Mouse (Mus musculus): ENCODE data around the gene Igsf8.

Igsf8 gene

GRCm38 (mm10) chr1:172347382-172347781, 85.9 kb downstream of the Igsf8 start:
- DNase-seq (ENCODE audit: low spot score), result no peak

DNA sequence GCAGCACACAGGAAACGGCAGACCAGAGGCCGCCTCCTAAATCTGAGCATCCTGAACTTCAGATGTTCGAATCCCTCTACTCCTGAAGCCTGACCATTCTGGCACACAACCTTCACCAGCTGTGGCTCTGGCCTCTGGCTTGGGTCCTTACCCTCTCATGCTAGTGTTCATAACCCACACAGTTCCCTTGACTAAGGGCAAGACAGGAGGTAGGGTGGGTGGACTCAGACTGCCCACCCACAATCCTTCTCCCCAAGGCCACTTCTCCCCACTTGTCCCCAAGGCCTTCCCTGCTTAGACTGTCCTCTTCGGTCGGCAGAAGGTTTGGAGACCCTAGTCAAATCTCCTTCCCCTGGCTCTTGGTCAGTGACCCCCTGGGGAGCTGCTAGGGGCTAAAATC, 88.1 kb downstream of the Igsf8 start:
- DNase-seq (ENCODE audit: low spot score), result no peak

DNA sequence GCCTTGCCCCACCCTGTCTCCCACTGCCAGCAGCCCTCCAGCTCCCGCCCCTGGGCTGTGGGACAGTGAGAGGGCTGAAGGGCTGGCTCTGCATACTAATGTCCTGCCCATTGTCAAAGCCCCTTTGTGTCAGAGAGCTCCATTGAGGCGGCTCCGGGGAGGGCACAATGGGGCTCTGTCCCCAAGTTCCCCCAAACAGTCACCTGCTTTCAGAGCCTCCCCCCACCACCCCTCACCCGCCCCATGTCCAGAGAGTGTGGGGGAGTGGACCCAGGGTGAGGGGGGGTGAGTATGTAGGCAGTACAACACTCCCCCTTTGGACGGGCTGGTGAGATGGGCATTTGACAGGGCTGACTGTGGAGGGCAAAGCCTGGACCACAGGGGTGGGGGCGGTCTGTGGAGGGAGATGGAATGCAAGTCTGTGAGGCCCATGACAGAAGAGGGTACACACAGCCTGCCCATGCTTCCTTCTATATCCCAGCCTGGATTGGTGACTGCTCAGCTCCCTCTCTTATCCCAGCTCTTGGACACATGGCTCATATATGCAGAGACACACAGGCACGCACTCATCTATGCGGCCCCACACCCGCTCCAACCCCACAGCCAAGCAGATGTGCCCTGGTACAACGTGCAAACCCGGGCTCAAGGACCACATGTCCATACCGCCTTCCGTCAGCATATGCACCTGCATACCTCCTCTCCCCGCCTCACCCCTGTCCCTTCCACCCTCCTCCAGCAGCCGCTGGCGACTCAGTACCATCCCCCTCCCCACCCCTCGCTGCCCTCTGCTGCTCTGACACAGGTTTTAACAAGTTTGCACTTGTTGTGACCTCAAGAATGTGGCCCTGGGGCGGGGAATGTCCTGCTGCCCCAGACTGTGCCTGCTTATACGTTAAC, 88.7 kb downstream of the Igsf8 start:
- DNase-seq (ENCODE audit: low spot score), result peak; percentile 24

DNA sequence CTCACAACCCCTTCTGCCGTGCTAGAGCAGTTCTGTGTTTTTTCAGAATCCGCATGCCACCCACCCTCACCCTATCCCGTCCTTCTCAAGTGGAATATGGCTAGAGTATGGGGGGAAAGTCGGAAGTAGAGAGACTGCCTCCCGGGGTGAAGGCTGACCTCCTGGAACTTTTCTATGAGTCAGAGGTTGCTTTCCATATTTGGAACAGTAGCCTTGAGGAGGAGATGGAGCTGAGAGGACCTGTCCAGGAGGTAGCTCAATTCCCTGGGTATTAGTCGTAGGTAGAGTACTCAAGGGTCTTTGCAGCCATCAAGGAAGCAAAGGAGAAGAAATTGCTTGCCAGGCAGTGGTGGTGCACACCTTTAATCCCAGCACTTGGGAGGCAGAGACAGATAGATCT, 90.6 kb downstream of the Igsf8 start:
- no peak for DNase-seq (ENCODE audit: low spot score)

- no peak for DNase-seq (ENCODE audit: low spot score)
Measured at GRCm38 (mm10) chr1:172352453-172352852, 91.0 kb downstream of the Igsf8 start.

GRCm38 (mm10) chr1:172355336-172355735, 93.9 kb downstream of the Igsf8 start:
- DNase-seq (ENCODE audit: low spot score), result no peak

GRCm38 (mm10) chr1:172357550-172357949, 96.1 kb downstream of the Igsf8 start:
- peak; percentile 73 for DNase-seq (ENCODE audit: low spot score)

DNA sequence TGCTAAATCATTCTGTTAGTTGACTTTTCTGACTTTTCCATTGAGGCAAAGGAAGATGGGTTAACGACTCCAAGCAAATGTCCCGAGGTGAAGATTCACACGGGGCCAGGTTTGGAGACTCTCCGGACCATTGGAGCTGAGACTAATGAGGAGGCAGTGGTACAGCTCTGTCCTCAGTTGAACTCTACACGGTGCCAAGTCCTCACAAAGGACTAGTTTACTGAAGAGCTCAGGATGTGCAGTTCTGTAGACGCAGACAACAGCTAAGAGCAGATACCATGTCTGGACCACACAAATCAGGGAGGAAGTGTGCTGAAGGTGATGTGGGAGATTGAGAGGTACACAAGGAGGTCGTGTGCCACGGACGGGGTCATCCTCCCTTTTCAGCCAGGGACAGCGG, 96.9 kb downstream of the Igsf8 start:
- no peak for DNase-seq (ENCODE audit: low spot score)

- DNase-seq (ENCODE audit: low spot score), result no peak
Measured at GRCm38 (mm10) chr1:172364684-172365083, 103.2 kb downstream of the Igsf8 start.

DNA sequence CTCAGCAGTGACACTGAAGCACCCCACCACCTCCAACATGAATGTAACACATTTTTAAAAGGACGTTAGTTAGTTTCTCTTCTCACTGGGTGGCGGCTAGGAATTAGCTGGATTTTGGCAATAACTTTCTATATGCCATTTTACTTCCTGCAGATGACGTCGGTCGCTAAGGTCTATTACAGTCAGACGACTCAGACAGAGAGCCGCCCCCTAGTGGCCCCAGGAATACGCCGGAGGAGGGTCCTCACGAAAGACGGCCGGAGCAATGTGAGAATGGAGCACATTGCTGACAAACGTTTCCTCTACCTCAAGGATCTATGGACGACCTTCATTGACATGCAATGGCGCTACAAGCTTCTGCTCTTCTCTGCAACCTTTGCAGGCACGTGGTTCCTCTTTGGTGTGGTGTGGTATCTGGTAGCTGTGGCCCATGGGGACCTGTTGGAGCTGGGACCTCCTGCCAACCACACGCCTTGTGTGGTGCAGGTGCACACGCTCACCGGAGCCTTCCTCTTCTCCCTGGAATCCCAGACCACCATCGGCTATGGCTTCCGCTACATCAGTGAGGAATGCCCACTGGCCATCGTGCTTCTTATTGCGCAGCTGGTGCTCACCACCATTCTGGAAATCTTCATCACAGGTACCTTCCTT, 107.5 kb downstream of the Igsf8 start:
- DNase-seq (ENCODE audit: low spot score), result no peak

Measured in urinary bladder, postnatal 25 days (tissue).